ENCODE assay signal across 8 mouse cellular contexts in genomic region chr4:120866211-120866610, GRCm38 (mm10). TPM values are rescaled to one million over a fixed set of nuclear protein-coding genes. Genes with fewer than 3 reads are reported as not detected.
DNase-seq lines count a peak whose midpoint lies in the region; ATAC-seq lines count a peak whose summit lies in the region.
"Had no signal": no experiment of that assay in that cellular context is flagged by ENCODE, and none has a peak within 500 bp of the region (broad histone marks: within the 10 kb centered on the region; RNA-seq: fewer than 3 reads in every experiment).

No protein-coding gene starts in this region.

- H3K9me3 ChIP-seq in neural tube, embryonic 13.5 days = no peaks in the 10 kb centered on the region

- H3K9ac ChIP-seq in neural tube, embryonic 13.5 days = 0 out of 2 replicates have a peak overlapping the region, but pooled peaks have one; percentile 18

- H3K4me2 ChIP-seq in neural tube, embryonic 13.5 days = no peak overlapping the region

- peaks cover 28% of the 10 kb centered on the region for H3K4me1 ChIP-seq in neural tube, embryonic 13.5 days (replicated peaks)

- ATAC-seq in neural tube, embryonic 13.5 days (ENCODE audit: low read depth) = peak; percentile 15; the same call in 1 of the 2 replicates

- WGBS in neural tube, embryonic 13.5 days = 11% methylated on average over 6 of the region's 6 CpGs

- no peak overlapping the region for H3K4me3 ChIP-seq in neural tube, embryonic 13.5 days
- H3K4me3 ChIP-seq: erythroblast, embryonic 14.5 days had no signal

- H3K36me3 ChIP-seq in neural tube, embryonic 13.5 days = no peaks in the 10 kb centered on the region

- no peaks in the 10 kb centered on the region for H3K27me3 ChIP-seq in neural tube, embryonic 13.5 days

- DNase-seq in ovary, postnatal 14 days (ENCODE audit: low spot score) = peak; percentile 37
- no peak for DNase-seq in ovary, adult 18-20 months (ENCODE audit: low spot score)
- peak; percentile 85 for DNase-seq in embryo, embryonic 11 days
- DNase-seq in kidney, postnatal 14 days = peak; percentile 47
- no peak for DNase-seq in cerebellum, adult 11-12 months
- no peak for DNase-seq in thymus, postnatal 25 days

- H3K27ac ChIP-seq in neural tube, embryonic 13.5 days (replicated peaks) = no peak overlapping the region

RNA-seq across cellular contexts. Expression of gene Rims3, which starts 11.6 kb away (rescaled TPM):
- polyA plus RNA-seq in neural tube, embryonic 13.5 days (2015; fragmentation: Nextera tagmentation; extraction: Ambion mirVana) = 16.1 and 18.8 TPM in 2 replicates

RNA-seq across cellular contexts. Expression of gene Nfyc, which starts 34.8 kb away (rescaled TPM):
- 86.6 and 90.8 TPM in 2 replicates for polyA plus RNA-seq in neural tube, embryonic 13.5 days (2015; fragmentation: Nextera tagmentation; extraction: Ambion mirVana)

RNA-seq across cellular contexts. Expression of gene Exo5, which starts 58.6 kb away (rescaled TPM):
- polyA plus RNA-seq in neural tube, embryonic 13.5 days (2015; fragmentation: Nextera tagmentation; extraction: Ambion mirVana) = 36.1 and 38.8 TPM in 2 replicates

Comparison
In these comparisons a context has a peak if more than half of its experiments do, and no peak if none do; other contexts are left out.
1. DNase-seq: peak in ovary, postnatal 14 days (single experiment), embryo, embryonic 11 days (single experiment) and kidney, postnatal 14 days (single experiment); none in ovary, adult 18-20 months (single experiment), cerebellum, adult 11-12 months (single experiment) and thymus, postnatal 25 days (single experiment).